Mouse (Mus musculus): ENCODE results near the gene Glyat. TPM values are rescaled to one million over a fixed set of nuclear protein-coding genes. Genes with fewer than 3 reads are reported as not detected.

Gene Glyat
- polyA plus RNA-seq, 1 experiment from 2014 or later: 37.0 TPM

DNA sequence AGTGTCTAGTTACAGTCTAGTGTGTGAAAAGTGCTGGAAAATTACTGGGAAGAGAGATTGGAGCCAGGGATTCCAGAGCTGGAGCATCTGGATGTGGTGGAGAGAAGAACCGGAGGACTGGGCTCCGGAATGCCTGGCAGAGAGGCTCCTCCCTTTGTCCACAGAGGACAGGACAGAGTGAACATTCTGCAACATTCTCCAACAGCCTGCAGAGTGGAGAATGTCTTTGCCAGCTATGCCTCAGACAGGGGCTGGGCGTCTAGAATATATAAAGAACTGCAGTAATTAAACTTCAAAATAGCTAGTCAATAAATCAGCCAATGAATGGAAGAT is 36.1 kb upstream of the Glyat start:
- Histone ChIP-seq H3K9me3 (replicated peaks; ENCODE audit: low read length) (no peaks in the 10 kb centered on the region), H3K9ac (ENCODE audit: low read depth, low read length) (peak overlapping the region; percentile 76; the same call in 1 of the 2 replicates), H3K4me2 (ENCODE audit: low read length) (peak overlapping the region; percentile 99), H3K4me3 (replicated peaks; ENCODE audit: low read depth, low read length) (peak overlapping the region; percentile 69), H3K27me3 (ENCODE audit: insufficient read depth, low read length) (no peaks in the 10 kb centered on the region), H3K4me1 (replicated peaks; ENCODE audit: insufficient read depth, low read length) (peaks cover 6% of the 10 kb centered on the region; the same call in 1 of the 2 replicates), H3K36me3 (ENCODE audit: insufficient read depth, low read length) (no peaks in the 10 kb centered on the region), H3K27ac (peak overlapping the region; percentile 92)
- TF ChIP-seq CTCF (IDR thresholded peaks at IDR 0.05; ENCODE audit: low read depth): no peak
- DNase-seq (ENCODE audit: low spot score): peak; percentile 25
- ATAC-seq (replicated peaks; ENCODE audit: low FRiP score, low read depth): no peak
- 38% methylated on average over 3 of the region's 3 CpGs for WGBS

DNA sequence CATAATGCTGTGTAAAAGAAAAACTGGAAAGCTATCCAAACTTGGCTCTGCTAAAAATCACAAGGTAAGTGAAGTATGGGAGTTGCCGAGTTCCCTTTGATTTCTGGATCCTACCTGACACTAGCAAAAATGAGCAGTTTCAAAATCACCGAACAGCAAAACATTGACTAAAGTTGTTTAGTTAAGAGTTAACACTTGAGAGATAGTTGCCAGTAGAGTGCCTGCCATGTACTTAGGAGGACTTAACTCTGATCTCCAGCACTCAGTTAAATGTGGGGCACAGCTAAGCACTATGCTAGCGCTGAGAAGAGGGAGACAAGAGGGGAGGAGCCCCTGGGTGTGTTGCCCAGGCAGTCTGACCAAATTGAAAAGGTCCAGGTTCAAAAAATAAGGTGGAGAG is 34.4 kb upstream of the Glyat start:
- ATAC-seq (replicated peaks; ENCODE audit: low FRiP score, low read depth): no peak
- Histone ChIP-seq H3K36me3 (ENCODE audit: insufficient read depth, low read length) (no peaks in the 10 kb centered on the region), H3K4me3 (replicated peaks; ENCODE audit: low read depth, low read length) (no peak overlapping the region), H3K4me1 (replicated peaks; ENCODE audit: insufficient read depth, low read length) (peaks cover 6% of the 10 kb centered on the region; the same call in 1 of the 2 replicates), H3K27me3 (ENCODE audit: insufficient read depth, low read length) (no peaks in the 10 kb centered on the region), H3K9me3 (replicated peaks; ENCODE audit: low read length) (no peaks in the 10 kb centered on the region), H3K9ac (ENCODE audit: low read depth, low read length) (no peak overlapping the region), H3K27ac (no peak overlapping the region), H3K4me2 (ENCODE audit: low read length) (0 out of 2 replicates have a peak overlapping the region, but pooled peaks have one; percentile 7)
- 54% methylated on average over 3 of the region's 3 CpGs for WGBS
- no peak for TF ChIP-seq CTCF (IDR thresholded peaks at IDR 0.05; ENCODE audit: low read depth)
- no peak for DNase-seq (ENCODE audit: low spot score)

DNA sequence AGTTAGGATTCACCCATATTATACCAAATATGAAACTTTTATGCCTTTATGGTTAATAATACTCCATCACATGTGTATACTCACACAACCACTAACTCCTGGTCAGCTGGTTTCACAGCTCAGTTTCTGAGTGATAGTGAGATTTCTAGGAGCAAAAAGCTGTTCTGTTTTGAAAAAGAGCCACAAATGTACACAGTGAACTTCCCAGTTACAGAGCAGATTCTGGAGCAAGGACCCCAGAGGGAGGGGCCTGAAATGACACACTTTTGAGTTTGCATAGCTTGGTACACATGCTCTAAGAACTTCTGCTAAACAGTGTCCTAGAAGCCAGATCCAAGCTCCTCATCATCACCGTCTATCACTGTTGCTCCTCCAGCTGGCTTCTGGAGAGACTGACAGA is 33.4 kb upstream of the Glyat start, which contains the start of gene Gm4952:
Gm4952 (plus strand) TSS at position 301 of the 400 bp plus-strand sequence.
- H3K9me3 ChIP-seq (replicated peaks; ENCODE audit: low read length): no peaks in the 10 kb centered on the region
- H3K9ac ChIP-seq (ENCODE audit: low read depth, low read length): no peak within 1 kb of the TSS
- H3K36me3 ChIP-seq (ENCODE audit: insufficient read depth, low read length): no peaks in the 10 kb centered on the region
- no peak within 1 kb of the TSS for H3K27ac ChIP-seq
- WGBS: 58% methylated on average over 1 of the region's 1 CpGs
- peaks cover 6% of the 10 kb centered on the region; the same call in 1 of the 2 replicates for H3K4me1 ChIP-seq (replicated peaks; ENCODE audit: insufficient read depth, low read length)
- H3K4me2 ChIP-seq (ENCODE audit: low read length): 0 out of 2 replicates have a peak within 1 kb of the TSS, but pooled peaks have one; percentile 7
- H3K4me3 ChIP-seq (replicated peaks; ENCODE audit: low read depth, low read length): no peak within 1 kb of the TSS
- ATAC-seq (replicated peaks; ENCODE audit: low FRiP score, low read depth): no peak
- H3K27me3 ChIP-seq (ENCODE audit: insufficient read depth, low read length): no peaks in the 10 kb centered on the region
- no peak for DNase-seq (ENCODE audit: low spot score)
- TF ChIP-seq CTCF (IDR thresholded peaks at IDR 0.05; ENCODE audit: low read depth): no peak

- H3K4me1 ChIP-seq (replicated peaks; ENCODE audit: insufficient read depth, low read length): peaks cover 6% of the 10 kb centered on the region; the same call in 1 of the 2 replicates
- no peak overlapping the region for H3K9ac ChIP-seq (ENCODE audit: low read depth, low read length)
- H3K36me3 ChIP-seq (ENCODE audit: insufficient read depth, low read length): no peaks in the 10 kb centered on the region
- no peaks in the 10 kb centered on the region for H3K9me3 ChIP-seq (replicated peaks; ENCODE audit: low read length)
- no peak overlapping the region for H3K4me3 ChIP-seq (replicated peaks; ENCODE audit: low read depth, low read length)
- H3K27ac ChIP-seq: no peak overlapping the region
- WGBS: 25% methylated on average over 2 of the region's 2 CpGs
- DNase-seq (ENCODE audit: low spot score) (no peak), ATAC-seq (replicated peaks; ENCODE audit: low FRiP score, low read depth) (no peak)
- H3K4me2 ChIP-seq (ENCODE audit: low read length): no peak overlapping the region
- TF ChIP-seq CTCF (IDR thresholded peaks at IDR 0.05; ENCODE audit: low read depth): no peak
- H3K27me3 ChIP-seq (ENCODE audit: insufficient read depth, low read length): no peaks in the 10 kb centered on the region
Observed at GRCm38 (mm10) chr19:12600684-12601480, 32.2 kb upstream of the Glyat start.

DNA sequence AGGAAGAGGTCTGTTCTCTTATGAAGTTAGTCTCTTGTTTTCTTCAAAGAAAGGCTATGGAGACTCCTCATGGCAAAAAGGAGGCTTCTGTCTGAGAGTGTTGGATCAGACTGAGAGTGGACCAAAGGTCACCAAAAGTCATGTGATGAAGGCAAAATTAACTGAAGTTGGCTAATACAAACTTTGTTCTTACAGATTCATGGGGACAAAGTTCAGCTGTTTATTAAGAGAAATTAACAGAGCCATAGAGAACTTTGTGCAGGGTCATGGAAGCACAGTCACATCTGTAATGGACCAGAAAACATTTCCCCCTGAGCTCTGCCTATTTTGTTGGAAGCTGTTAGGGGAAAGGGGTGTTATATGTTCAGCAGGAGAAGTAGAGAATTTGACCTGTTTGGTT is 24.8 kb upstream of the Glyat start:
- TF ChIP-seq CTCF (IDR thresholded peaks at IDR 0.05; ENCODE audit: low read depth): no peak
- Histone ChIP-seq H3K9me3 (replicated peaks; ENCODE audit: low read length) (no peaks in the 10 kb centered on the region), H3K4me3 (replicated peaks; ENCODE audit: low read depth, low read length) (no peak overlapping the region), H3K9ac (ENCODE audit: low read depth, low read length) (no peak overlapping the region), H3K36me3 (ENCODE audit: insufficient read depth, low read length) (no peaks in the 10 kb centered on the region), H3K27me3 (ENCODE audit: insufficient read depth, low read length) (no peaks in the 10 kb centered on the region), H3K4me1 (replicated peaks; ENCODE audit: insufficient read depth, low read length) (no peaks in the 10 kb centered on the region), H3K4me2 (ENCODE audit: low read length) (no peak overlapping the region), H3K27ac (no peak overlapping the region)
- DNase-seq (ENCODE audit: low spot score) (peak; percentile 18), ATAC-seq (replicated peaks; ENCODE audit: low FRiP score, low read depth) (peak; percentile 85)

- H3K27me3 ChIP-seq (ENCODE audit: insufficient read depth, low read length): no peaks in the 10 kb centered on the region
- no peak overlapping the region for H3K9ac ChIP-seq (ENCODE audit: low read depth, low read length)
- H3K36me3 ChIP-seq (ENCODE audit: insufficient read depth, low read length): no peaks in the 10 kb centered on the region
- H3K27ac ChIP-seq: no peak overlapping the region
- H3K9me3 ChIP-seq (replicated peaks; ENCODE audit: low read length): no peaks in the 10 kb centered on the region
- H3K4me2 ChIP-seq (ENCODE audit: low read length): no peak overlapping the region
- no peak for TF ChIP-seq CTCF (IDR thresholded peaks at IDR 0.05; ENCODE audit: low read depth)
- no peak for ATAC-seq (replicated peaks; ENCODE audit: low FRiP score, low read depth)
- H3K4me1 ChIP-seq (replicated peaks; ENCODE audit: insufficient read depth, low read length): no peaks in the 10 kb centered on the region
- 63% methylated on average over 1 of the region's 1 CpGs for WGBS
- H3K4me3 ChIP-seq (replicated peaks; ENCODE audit: low read depth, low read length): no peak overlapping the region
- DNase-seq (ENCODE audit: low spot score): no peak
Observed at GRCm38 (mm10) chr19:12613646-12614045, 19.5 kb upstream of the Glyat start.

Data from kidney, postnatal 0 days (tissue).